Mouse (Mus musculus) ES-E14 (cell line): Measurements from ENCODE around the gene Celsr1. TPM values are rescaled to one million over a fixed set of nuclear protein-coding genes. Genes with fewer than 3 reads are reported as not detected.
"Not testable (repeated sequence)": the region's sequence is repeated elsewhere in the genome, so short reads cannot be mapped to it uniquely, and the experiment has no call there.

Source experiments
- DNase-seq: peaks from one replicate; pipeline ENCODE4 v3.0.0-alpha.2; 2013; ENCODE audit warnings: low read depth, low spot score
- H3K27ac ChIP-seq: 2 replicates; pipeline ENCODE4 v1.5.1; 2012; ENCODE audit warnings: low read depth, mild to moderate bottlenecking, low read length, moderate library complexity, mixed read lengths; ENCODE audit not compliant: poor library complexity, insufficient read depth, severe bottlenecking
- H3K36me3 ChIP-seq: 2 replicates; pipeline ENCODE4 v1.6.1; 2012; ENCODE audit warnings: mild to moderate bottlenecking, low read length, moderate library complexity, mixed read lengths; ENCODE audit not compliant: control insufficient read depth, poor library complexity, insufficient read depth, severe bottlenecking
- H3K4me1 ChIP-seq, 2 experiments: fragments of 150-350 bp in 1 of 2; sonication (generic) in 1 of 2; 2 replicates each; pipeline ENCODE4 v1.6.1; 2012; ENCODE audit warnings: low read length in 2 of 2, mild to moderate bottlenecking in 1 of 2, mixed read lengths in 1 of 2; ENCODE audit not compliant: control insufficient read depth in 2 of 2, insufficient read depth in 2 of 2, poor library complexity in 1 of 2
- H3K4me3 ChIP-seq, 2 experiments: fragments of 150-350 bp in 1 of 2; sonication (generic) in 1 of 2; 2 replicates each; pipeline ENCODE4 v1.5.1; 2012; ENCODE audit warnings: low read length in 2 of 2, low read depth in 1 of 2, mild to moderate bottlenecking in 1 of 2, mixed read lengths in 1 of 2; ENCODE audit not compliant: insufficient read depth in 1 of 2, poor library complexity in 1 of 2, severe bottlenecking in 1 of 2
- H3K9ac ChIP-seq: 2 replicates; pipeline ENCODE4 v1.6.1; 2012; ENCODE audit warnings: low read depth, mild to moderate bottlenecking, low read length, mixed read lengths; ENCODE audit not compliant: poor library complexity, insufficient read depth, severe bottlenecking
- H3K9me3 ChIP-seq: fragments of 150-350 bp; sonication (generic); 2 replicates; pipeline ENCODE4 v1.6.1; 2012; ENCODE audit warnings: low read depth, mild to moderate bottlenecking, low read length; ENCODE audit not compliant: control insufficient read depth, insufficient read depth
- CHD2 ChIP-seq: IDR thresholded peaks from 2 replicates; pipeline ENCODE4 v1.6.1; 2014; ENCODE audit warnings: mild to moderate bottlenecking, low read depth, low read length, inconsistent platforms
- HCFC1 ChIP-seq: IDR thresholded peaks from 2 replicates; pipeline ENCODE4 v1.6.1; 2012; ENCODE audit warnings: low read length, inconsistent platforms, borderline replicate concordance; ENCODE audit not compliant: insufficient read depth
- MAFK ChIP-seq: IDR thresholded peaks from 2 replicates; pipeline ENCODE4 v1.6.1; 2014; ENCODE audit warnings: mild to moderate bottlenecking, low read depth, low read length, inconsistent platforms; ENCODE audit not compliant: insufficient read depth
- ZC3H11A ChIP-seq: IDR thresholded peaks from 2 replicates; pipeline ENCODE4 v1.6.1; 2012; ENCODE audit warnings: low read depth, mild to moderate bottlenecking, inconsistent platforms, low read length, borderline replicate concordance
- ZNF384 ChIP-seq: IDR thresholded peaks from 2 replicates; pipeline ENCODE4 v1.6.1; 2012; ENCODE audit warnings: low read depth, low read length, inconsistent platforms
- in situ Hi-C, 2 experiments: fragments of 600-800 bp; cut with MboI; formaldehyde crosslinking; loops; one replicate each; pipeline ENCODE4 v1.15.1; 2025; ENCODE audit warnings: low sequenced_read_pairs in 2 of 2, inconsistent platforms in 1 of 2; ENCODE audit not compliant: unreplicated experiment in 2 of 2
- total RNA-seq: library from RNA; depleted of rRNA; stranded (reverse); fragments of 300-350 nt; gene quantifications from 2 replicates; pipeline ENCODE4 v1.2.3, GENCODE M21; 2012

Gene Celsr1
- total RNA-seq, 1 experiment, result 12.6 TPM

GRCm38 (mm10) chr15:85885606-85886005 lies 148.0 kb downstream of the Celsr1 start:
- H3K36me3 ChIP-seq, result peaks cover 8% of the 10 kb centered on the region; the same call in 1 of the 2 replicates
- TF ChIP-seq ZC3H11A (no peak), MAFK (no peak), CHD2 (no peak), HCFC1 (no peak), ZNF384 (no peak)
- no peak for DNase-seq
- no peak overlapping the region for H3K27ac ChIP-seq
- H3K9me3 ChIP-seq, result no peaks in the 10 kb centered on the region
- in situ Hi-C loops, result no loop called here
- no peaks in the 10 kb centered on the region for H3K4me1 ChIP-seq
- H3K9ac ChIP-seq, result no peak overlapping the region
- H3K4me3 ChIP-seq, result no peak overlapping the region

GRCm38 (mm10) chr15:85879498-85879895 lies 154.1 kb downstream of the Celsr1 start:
- Histone ChIP-seq H3K9ac (peak overlapping the region; percentile 95), H3K4me1 (peaks cover 3 to 4% of the 10 kb centered on the region in 2 experiments; a peak in 1 of 4 replicates), H3K4me3 (peak overlapping the region; percentile 65 to 94), H3K36me3 (peaks cover 35% of the 10 kb centered on the region), H3K9me3 (no peaks in the 10 kb centered on the region), H3K27ac (no peak overlapping the region)
- TF ChIP-seq ZC3H11A, result no peak
- no peak for TF ChIP-seq HCFC1
- no peak for TF ChIP-seq ZNF384
- TF ChIP-seq CHD2, result no peak
- TF ChIP-seq MAFK, result no peak
- in situ Hi-C loops, result no loop called here
- DNase-seq, result no peak

DNA sequence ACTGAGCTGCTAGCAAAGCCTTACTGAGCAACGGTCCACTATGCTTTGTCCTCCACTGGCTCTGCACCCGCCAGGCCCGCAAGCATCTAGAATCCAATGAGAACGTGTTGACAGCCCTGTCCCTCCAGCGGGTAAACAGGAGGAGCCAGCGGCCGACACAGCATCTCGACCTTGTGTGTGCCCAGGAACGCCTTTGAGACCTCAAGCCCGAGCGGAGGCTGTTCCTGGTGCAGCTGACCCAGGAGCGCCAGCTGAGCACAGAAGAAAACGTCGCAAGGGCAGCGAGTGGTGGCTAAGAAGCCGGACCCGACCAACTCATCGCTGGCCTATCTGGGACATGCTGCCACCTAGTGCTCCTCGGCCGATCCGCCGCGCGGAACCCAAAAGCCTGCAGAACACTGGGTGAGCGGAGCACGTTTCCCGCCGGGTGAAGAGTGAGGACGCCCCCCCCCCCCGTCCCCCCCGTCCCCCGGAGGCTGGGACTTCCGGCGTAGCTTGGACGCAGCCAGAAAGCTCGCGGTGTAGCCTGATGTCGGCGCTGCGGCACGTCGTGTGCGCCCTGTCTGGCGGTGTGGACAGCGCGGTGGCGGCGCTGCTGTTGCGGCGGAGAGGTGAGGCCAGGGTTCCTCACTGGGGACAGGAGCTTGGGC lies 154.6 kb downstream of the Celsr1 start, which contains the start of gene Trmu:
TSS of gene Trmu (plus strand) at position 465 of the 650 bp plus-strand sequence.
- peak; percentile 76 for DNase-seq
- Histone ChIP-seq H3K9ac (peak within 1 kb of the TSS; percentile 95), H3K4me1 (peaks cover 3 to 4% of the 10 kb centered on the region in 2 experiments; a peak in 1 of 4 replicates), H3K9me3 (no peaks in the 10 kb centered on the region), H3K36me3 (peaks cover 41% of the 10 kb centered on the region), H3K4me3 (peak within 1 kb of the TSS; percentile 65 to 94), H3K27ac (peak within 1 kb of the TSS; percentile 44; the same call in 1 of the 2 replicates)
- peak; percentile 81 for TF ChIP-seq HCFC1
- TF ChIP-seq MAFK, result no peak
- TF ChIP-seq CHD2, result no peak
- in situ Hi-C loops, result no loop called here

GRCm38 (mm10) chr15:85877336-85877735 lies 156.2 kb downstream of the Celsr1 start:
- Histone ChIP-seq H3K4me3 (no peak overlapping the region), H3K4me1 (peaks cover 3 to 7% of the 10 kb centered on the region in 2 experiments; a peak in 1 of 4 replicates), H3K27ac (no peak overlapping the region), H3K9ac (no peak overlapping the region), H3K9me3 (no peaks in the 10 kb centered on the region), H3K36me3 (peaks cover 43% of the 10 kb centered on the region)
- no peak for DNase-seq
- TF ChIP-seq ZNF384 (no peak), ZC3H11A (no peak), HCFC1 (no peak), MAFK (no peak), CHD2 (no peak)
- in situ Hi-C loops, result no loop called here

DNA sequence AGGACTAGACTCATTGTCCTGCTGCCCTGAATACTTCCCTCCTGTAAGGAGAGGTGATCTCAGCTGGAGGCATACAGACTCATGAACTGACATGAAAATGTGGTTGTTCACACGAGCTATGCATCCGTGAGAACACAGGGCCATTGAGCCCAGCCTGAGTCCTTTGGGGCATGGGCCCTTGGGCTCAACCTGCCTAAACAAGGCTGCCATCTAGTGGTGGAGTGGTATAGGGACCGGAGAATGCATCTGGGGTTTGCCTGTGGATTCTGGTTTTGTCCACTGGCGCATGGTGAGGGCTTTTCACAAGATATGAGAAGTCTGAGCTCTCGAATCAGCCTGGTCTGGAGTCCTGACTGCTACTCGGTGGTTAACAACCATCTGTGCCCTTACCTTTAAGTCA lies 165.9 kb downstream of the Celsr1 start:
- Histone ChIP-seq H3K36me3 (peaks cover 85% of the 10 kb centered on the region), H3K4me1 (peaks cover 2 to 15% of the 10 kb centered on the region in 2 experiments; a peak in 3 of 4 replicates), H3K4me3 (no peak overlapping the region), H3K9ac (peak overlapping the region; percentile 13; the same call in 1 of the 2 replicates), H3K27ac (no peak overlapping the region), H3K9me3 (no peaks in the 10 kb centered on the region)
- no peak for TF ChIP-seq ZC3H11A
- no peak for TF ChIP-seq CHD2
- no peak for TF ChIP-seq MAFK
- no peak for TF ChIP-seq ZNF384
- no peak for TF ChIP-seq HCFC1
- peak; percentile 69 for DNase-seq
- in situ Hi-C loops, result no loop called here

GRCm38 (mm10) chr15:85865913-85866312 lies 167.7 kb downstream of the Celsr1 start:
- peak overlapping the region; percentile 79; the same call in 1 of the 2 replicates for H3K9ac ChIP-seq
- peak; percentile 62 for DNase-seq
- H3K9me3 ChIP-seq, in situ Hi-C loops: not testable (repeated sequence)
- peak overlapping the region; percentile 4 to 37 for H3K4me3 ChIP-seq
- peaks cover 77% of the 10 kb centered on the region for H3K36me3 ChIP-seq
- peak overlapping the region; percentile 81; the same call in 1 of the 2 replicates for H3K27ac ChIP-seq
- peaks cover 9 to 15% of the 10 kb centered on the region in 2 experiments; a peak in 3 of 4 replicates for H3K4me1 ChIP-seq
